Mouse (Mus musculus) embryonic facial prominence, embryonic 14.5 days (tissue): ENCODE results near the gene Nkiras2. TPM values are rescaled to one million over a fixed set of nuclear protein-coding genes. Genes with fewer than 3 reads are reported as not detected.

Experiments
- ATAC-seq: fragments of 200-750 bp; cut with Nextera tagmentation; 2 replicates; pipeline ENCODE4 v1.8.0; 2017; ENCODE audit warnings: low read depth, moderate number of reproducible peaks, moderate TSS enrichment
- DNase-seq: peaks from one replicate; pipeline ENCODE4 v3.0.0-alpha.2; 2015; ENCODE audit warnings: low spot score
- H3K27ac ChIP-seq: fragments of 300-500 bp; sonication (generic); replicated peaks from 2 replicates; pipeline ENCODE4 v1.5.1; 2014; ENCODE audit warnings: low read depth, mild to moderate bottlenecking, low read length, moderate library complexity
- H3K27me3 ChIP-seq: fragments of 300-500 bp; sonication (generic); replicated peaks from 2 replicates; pipeline ENCODE4 v1.6.1; 2014; ENCODE audit warnings: low read length; ENCODE audit not compliant: control insufficient read depth, insufficient read depth
- H3K36me3 ChIP-seq: fragments of 300-500 bp; sonication (generic); 2 replicates; pipeline ENCODE4 v1.6.1; 2014; ENCODE audit warnings: low read length, mixed read lengths; ENCODE audit not compliant: control insufficient read depth, insufficient read depth
- H3K4me1 ChIP-seq: fragments of 300-500 bp; sonication (generic); 2 replicates; pipeline ENCODE4 v1.6.1; 2014; ENCODE audit warnings: antibody characterized with exemption, low read length; ENCODE audit not compliant: control insufficient read depth, insufficient read depth
- H3K4me2 ChIP-seq: fragments of 300-500 bp; sonication (generic); 2 replicates; pipeline ENCODE4 v1.6.1; 2014; ENCODE audit warnings: low read depth, mild to moderate bottlenecking, low read length, moderate library complexity, mixed read lengths
- H3K4me3 ChIP-seq: fragments of 300-500 bp; sonication (generic); 2 replicates; pipeline ENCODE4 v1.5.1; 2014; ENCODE audit warnings: low read depth, mild to moderate bottlenecking, low read length
- H3K9ac ChIP-seq: fragments of 300-500 bp; sonication (generic); 2 replicates; pipeline ENCODE4 v1.6.1; 2014; ENCODE audit warnings: low read depth, mild to moderate bottlenecking, low read length, moderate library complexity, mixed read lengths
- H3K9me3 ChIP-seq: fragments of 300-500 bp; sonication (generic); 2 replicates; pipeline ENCODE4 v1.6.1; 2016; ENCODE audit warnings: low read length; ENCODE audit not compliant: control insufficient read depth
- WGBS: fragments of 180-500 bp; shearing (Covaris S2); extraction: QIAGEN DNeasy Blood & Tissue Kit; methylation state at CpG from one replicate; pipeline ENCODE4 v1.1.7; 2014; 5-methylcytosine and 5-hydroxymethylcytosine counted together
- polyA plus RNA-seq: library from polyadenylated mRNA; unstranded; fragments of >200 nt; fragmentation: Nextera tagmentation; extraction: Ambion mirVana; gene quantifications from 2 replicates; pipeline ENCODE4 v1.2.1, GENCODE M21; 2014

Gene Nkiras2
- polyA plus RNA-seq, 1 experiment from 2014 or later = 67.1 TPM

GRCm38 (mm10) chr11:100626701-100627195 lies 7.7 kb downstream of the Nkiras2 start:
- ATAC-seq = 0 out of 2 replicates have a peak, but pooled peaks have one; percentile 45
- no peaks in the 10 kb centered on the region for H3K27me3 ChIP-seq
- H3K9ac ChIP-seq = no peak overlapping the region
- H3K27ac ChIP-seq = no peak overlapping the region
- H3K4me3 ChIP-seq = no peak overlapping the region
- H3K36me3 ChIP-seq = peaks cover 28% of the 10 kb centered on the region; the same call in 1 of the 2 replicates
- peaks cover 7% of the 10 kb centered on the region for H3K4me1 ChIP-seq
- peak; percentile 58 for DNase-seq
- H3K9me3 ChIP-seq = no peaks in the 10 kb centered on the region
- no peak overlapping the region for H3K4me2 ChIP-seq
- 25% methylated on average over 9 of the region's 9 CpGs for WGBS

GRCm38 (mm10) chr11:100628056-100628455 lies 9.0 kb downstream of the Nkiras2 start:
- Histone ChIP-seq H3K27ac (no peak overlapping the region), H3K4me1 (peaks cover 7% of the 10 kb centered on the region), H3K4me3 (no peak overlapping the region), H3K36me3 (peaks cover 28% of the 10 kb centered on the region; the same call in 1 of the 2 replicates), H3K4me2 (no peak overlapping the region), H3K9me3 (no peaks in the 10 kb centered on the region), H3K27me3 (no peaks in the 10 kb centered on the region), H3K9ac (no peak overlapping the region)
- DNase-seq = no peak
- WGBS = 86% methylated on average over 5 of the region's 5 CpGs
- ATAC-seq = no peak

- H3K4me1 ChIP-seq = peaks cover 3% of the 10 kb centered on the region
- no peaks in the 10 kb centered on the region for H3K27me3 ChIP-seq
- no peak overlapping the region for H3K4me2 ChIP-seq
- H3K36me3 ChIP-seq = peaks cover 28% of the 10 kb centered on the region; the same call in 1 of the 2 replicates
- H3K9ac ChIP-seq = peak overlapping the region; percentile 6; the same call in 1 of the 2 replicates
- H3K4me3 ChIP-seq = no peak overlapping the region
- H3K27ac ChIP-seq = 0 out of 2 replicates have a peak overlapping the region, but pooled peaks have one; percentile 33
- no peak for ATAC-seq
- H3K9me3 ChIP-seq = no peaks in the 10 kb centered on the region
- peak; percentile 33 for DNase-seq
- WGBS = 54% methylated on average over 12 of the region's 13 CpGs
Observed at GRCm38 (mm10) chr11:100628862-100629352, 9.9 kb downstream of the Nkiras2 start.

- H3K4me3 ChIP-seq = no peak overlapping the region
- DNase-seq (no peak), ATAC-seq (no peak)
- H3K4me1 ChIP-seq = no peaks in the 10 kb centered on the region
- H3K9me3 ChIP-seq = no peaks in the 10 kb centered on the region
- 66% methylated on average over 7 of the region's 7 CpGs for whole genome bisulfite sequencing
- no peak overlapping the region for H3K27ac ChIP-seq
- H3K4me2 ChIP-seq = no peak overlapping the region
- no peaks in the 10 kb centered on the region for H3K36me3 ChIP-seq
- H3K9ac ChIP-seq = no peak overlapping the region
- H3K27me3 ChIP-seq = peaks cover 5% of the 10 kb centered on the region
Observed at GRCm38 (mm10) chr11:100634530-100634929, 15.5 kb downstream of the Nkiras2 start.

- peak overlapping the region; percentile 54 for H3K9ac ChIP-seq
- H3K27me3 ChIP-seq = peaks cover 19% of the 10 kb centered on the region
- H3K27ac ChIP-seq = no peak overlapping the region
- peak overlapping the region; percentile 72 for H3K4me2 ChIP-seq
- DNase-seq = peak; percentile 70
- peak; percentile 59; the same call in 1 of the 2 replicates for ATAC-seq
- H3K36me3 ChIP-seq = no peaks in the 10 kb centered on the region
- H3K9me3 ChIP-seq = no peaks in the 10 kb centered on the region
- WGBS = 9% methylated on average over 37 of the region's 52 CpGs
- 0 out of 2 replicates have a peak, but pooled peaks cover 5% of the 10 kb centered on the region for H3K4me1 ChIP-seq
- peak overlapping the region; percentile 38 for H3K4me3 ChIP-seq
Observed at GRCm38 (mm10) chr11:100640159-100640906, 21.3 kb downstream of the Nkiras2 start.

GRCm38 (mm10) chr11:100643612-100644575 lies 24.9 kb downstream of the Nkiras2 start:
- 62% methylated on average over 15 of the region's 15 CpGs for WGBS

GRCm38 (mm10) chr11:100646265-100646664 lies 27.2 kb downstream of the Nkiras2 start:
- Histone ChIP-seq H3K4me1 (0 out of 2 replicates have a peak, but pooled peaks cover 5% of the 10 kb centered on the region), H3K4me3 (no peak overlapping the region), H3K4me2 (no peak overlapping the region), H3K27me3 (peaks cover 13% of the 10 kb centered on the region), H3K27ac (no peak overlapping the region), H3K9me3 (no peaks in the 10 kb centered on the region), H3K36me3 (no peaks in the 10 kb centered on the region), H3K9ac (no peak overlapping the region)
- no peak for DNase-seq
- WGBS = 6% methylated on average over 1 of the region's 1 CpGs
- ATAC-seq = no peak

More at GRCm38 (mm10) chr11:100643612-100644575, 24.9 kb downstream of the Nkiras2 start:
- peak; percentile 64 for DNase-seq
- 0 out of 2 replicates have a peak, but pooled peaks have one; percentile 16 for ATAC-seq
- H3K4me3 ChIP-seq = no peak overlapping the region
- H3K4me2 ChIP-seq = no peak overlapping the region
- 0 out of 2 replicates have a peak, but pooled peaks cover 5% of the 10 kb centered on the region for H3K4me1 ChIP-seq
- peaks cover 19% of the 10 kb centered on the region for H3K27me3 ChIP-seq
- no peaks in the 10 kb centered on the region for H3K9me3 ChIP-seq
- no peaks in the 10 kb centered on the region for H3K36me3 ChIP-seq
- peak overlapping the region; percentile 30 for H3K9ac ChIP-seq
- no peak overlapping the region for H3K27ac ChIP-seq

GRCm38 (mm10) chr11:100648405-100648804 lies 29.4 kb downstream of the Nkiras2 start:
- DNase-seq = no peak
- H3K4me1 ChIP-seq = 0 out of 2 replicates have a peak, but pooled peaks cover 5% of the 10 kb centered on the region
- H3K4me2 ChIP-seq = no peak overlapping the region
- ATAC-seq = no peak
- no peak overlapping the region for H3K27ac ChIP-seq
- WGBS = 85% methylated on average over 8 of the region's 8 CpGs
- no peak overlapping the region for H3K4me3 ChIP-seq
- no peak overlapping the region for H3K9ac ChIP-seq
- H3K9me3 ChIP-seq = no peaks in the 10 kb centered on the region
- H3K36me3 ChIP-seq = no peaks in the 10 kb centered on the region
- H3K27me3 ChIP-seq = peaks cover 16% of the 10 kb centered on the region
